Mouse (Mus musculus) kidney, embryonic 15.5 days (tissue): ENCODE results near the gene Cwf19l2. TPM values are rescaled to one million over a fixed set of nuclear protein-coding genes. Genes with fewer than 3 reads are reported as not detected.
A peak's percentile ranks its signal among the peaks of the same experiment; 100 is the strongest.
"Not testable (repeated sequence)": the region's sequence is repeated elsewhere in the genome, so short reads cannot be mapped to it uniquely, and the experiment has no call there.

Experiments used
- ATAC-seq: fragments of 200-750 bp; cut with Nextera tagmentation; replicated peaks from 2 replicates; pipeline ENCODE4 v1.8.0; 2017; ENCODE audit warnings: moderate TSS enrichment; ENCODE audit not compliant: low FRiP score
- H3K27ac ChIP-seq: fragments of 300-500 bp; sonication (generic); 2 replicates; pipeline ENCODE4 v1.5.1; 2015; ENCODE audit warnings: mild to moderate bottlenecking, inconsistent platforms
- H3K27me3 ChIP-seq: fragments of 300-500 bp; sonication (generic); 2 replicates; pipeline ENCODE4 v1.6.1; 2015; ENCODE audit warnings: inconsistent platforms
- H3K36me3 ChIP-seq: fragments of 300-500 bp; sonication (generic); 2 replicates; pipeline ENCODE4 v1.6.1; 2015; ENCODE audit warnings: inconsistent platforms
- H3K4me1 ChIP-seq: fragments of 300-500 bp; sonication (generic); 2 replicates; pipeline ENCODE4 v1.6.1; 2015; ENCODE audit warnings: inconsistent platforms
- H3K4me2 ChIP-seq: fragments of 300-500 bp; sonication (generic); 2 replicates; pipeline ENCODE4 v1.6.1; 2015; ENCODE audit warnings: moderate library complexity, mild to moderate bottlenecking, inconsistent platforms
- H3K4me3 ChIP-seq: fragments of 300-500 bp; sonication (generic); replicated peaks from 2 replicates; pipeline ENCODE4 v1.5.1; 2015; ENCODE audit warnings: mild to moderate bottlenecking, inconsistent platforms
- H3K9ac ChIP-seq: fragments of 300-500 bp; sonication (generic); 2 replicates; pipeline ENCODE4 v1.6.1; 2015; ENCODE audit warnings: mild to moderate bottlenecking, inconsistent platforms
- H3K9me3 ChIP-seq: fragments of 300-500 bp; sonication (generic); replicated peaks from 2 replicates; pipeline ENCODE4 v1.6.1; 2016; ENCODE audit warnings: inconsistent platforms
- WGBS: fragments of 180-500 bp; shearing (Covaris S2); methylation state at CpG from one replicate; pipeline ENCODE4 v1.1.7; 2015; ENCODE audit warnings: mixed read lengths; 5-methylcytosine and 5-hydroxymethylcytosine counted together
- polyA plus RNA-seq: library from polyadenylated mRNA; unstranded; fragments of >200 nt; fragmentation: Nextera tagmentation; extraction: Ambion mirVana; gene quantifications from 2 replicates; pipeline ENCODE4 v1.2.1, GENCODE M21; 2015

Gene Cwf19l2
- 15.7 and 17.2 TPM in 2 replicates for polyA plus RNA-seq

DNA sequence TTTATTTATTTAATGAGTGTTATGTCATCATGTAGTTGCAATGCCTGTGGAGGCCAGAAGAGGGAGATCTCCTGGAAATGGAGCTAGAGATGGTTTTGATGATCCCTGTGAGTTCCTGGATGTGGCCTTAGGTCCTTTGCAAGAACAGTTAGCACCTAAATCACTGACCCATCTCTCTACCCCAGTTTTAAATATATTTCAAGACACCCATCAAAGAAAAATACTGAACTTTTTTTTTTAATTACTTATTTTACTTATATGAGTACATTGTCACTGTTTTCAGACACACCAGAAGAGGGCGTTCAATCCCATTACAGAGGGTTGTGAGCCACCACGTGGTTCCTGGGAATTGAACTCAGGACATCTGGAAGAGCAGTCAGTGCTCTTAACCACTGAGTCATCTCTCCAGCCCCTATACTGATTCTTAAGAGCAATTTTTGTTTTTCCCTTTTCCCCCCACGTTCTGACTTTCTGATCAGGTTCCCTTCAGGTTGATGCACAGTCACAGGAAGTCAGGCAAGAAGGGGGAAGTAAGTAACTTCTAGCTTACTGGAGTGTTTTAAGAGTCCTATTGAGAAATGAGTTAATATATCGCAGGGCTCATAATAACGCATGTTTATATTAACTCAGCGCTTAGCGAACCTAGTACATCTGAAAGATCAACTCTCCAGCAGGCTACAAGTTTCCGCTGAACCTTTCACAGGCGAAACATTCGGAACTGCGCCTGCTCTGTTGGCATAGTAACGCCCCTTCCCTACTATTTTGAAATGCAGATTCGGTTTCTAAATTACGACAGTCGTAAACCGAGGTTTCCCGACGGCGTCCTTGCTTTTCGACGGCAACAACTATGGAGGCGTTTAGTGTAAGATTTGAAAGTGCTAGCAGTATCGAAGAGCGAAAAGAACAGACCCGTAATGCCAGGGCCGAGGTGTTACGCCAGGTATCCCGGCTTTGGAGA, at the start of gene Cwf19l2:
Gene Cwf19l2 (plus strand): TSS at position 342 of the 958 bp plus-strand sequence.
- Histone ChIP-seq H3K27ac (peak within 1 kb of the TSS; percentile 90), H3K9ac (peak within 1 kb of the TSS; percentile 65), H3K4me1 (peaks cover 4% of the 10 kb centered on the region; the same call in 1 of the 2 replicates), H3K4me3 (peak within 1 kb of the TSS; percentile 73), H3K4me2 (peak within 1 kb of the TSS; percentile 70), H3K9me3 (no peaks in the 10 kb centered on the region), H3K36me3 (no peaks in the 10 kb centered on the region), H3K27me3 (no peaks in the 10 kb centered on the region)
- peak; percentile 96 for ATAC-seq
- under 1% methylated on average over 28 of the region's 28 CpGs for WGBS

DNA sequence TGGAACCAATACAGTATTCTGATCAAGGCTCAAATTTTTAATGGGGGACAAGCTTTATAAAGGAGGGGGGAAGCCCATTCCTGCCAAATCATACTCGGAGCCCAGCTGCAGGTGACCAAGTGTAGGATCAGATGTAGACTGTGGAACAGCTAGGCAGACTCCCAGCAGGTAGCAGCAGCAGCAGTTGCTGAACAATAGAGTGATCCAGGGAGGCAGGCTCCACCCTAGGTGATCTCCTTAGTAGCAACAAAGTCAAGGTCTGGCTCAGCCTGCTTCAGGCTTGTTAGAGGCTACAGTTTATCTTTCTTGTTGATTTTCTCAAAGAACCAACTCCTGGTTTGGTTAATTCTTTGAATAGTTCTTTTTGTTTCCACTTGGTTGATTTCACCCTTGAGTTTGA, 27.1 kb upstream of the Cwf19l2 start:
- not testable (repeated sequence) for H3K9me3 ChIP-seq, H3K9ac ChIP-seq, H3K27ac ChIP-seq, ATAC-seq, H3K4me1 ChIP-seq, H3K4me3 ChIP-seq, H3K4me2 ChIP-seq, H3K27me3 ChIP-seq
- H3K36me3 ChIP-seq, result peaks cover 24% of the 10 kb centered on the region
- 40% methylated on average over 1 of the region's 1 CpGs for WGBS

DNA sequence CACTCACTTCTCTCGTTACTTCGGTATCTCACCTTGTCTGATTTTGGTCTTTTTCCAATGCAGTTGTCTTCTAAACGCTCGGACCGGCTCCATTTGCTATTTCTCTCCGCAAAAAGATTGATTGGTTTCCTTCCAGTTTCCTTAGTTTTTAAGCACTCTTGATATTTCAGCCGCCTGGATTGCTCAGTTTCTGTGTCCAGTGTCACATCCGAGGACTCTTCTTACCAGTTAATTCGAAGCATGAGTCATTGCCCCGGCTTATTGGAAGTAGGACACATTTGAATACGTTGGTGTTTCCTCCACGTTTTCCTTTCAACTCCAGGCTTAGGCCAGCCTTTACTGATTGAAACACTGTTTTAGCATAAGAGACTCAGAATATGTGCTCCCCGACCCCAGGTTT, 980 bp downstream of the Cwf19l2 start:
- Histone ChIP-seq H3K4me1 (peaks cover 4% of the 10 kb centered on the region; the same call in 1 of the 2 replicates), H3K4me3 (peak overlapping the region; percentile 73), H3K4me2 (peak overlapping the region; percentile 70), H3K9ac (peak overlapping the region; percentile 65), H3K9me3 (no peaks in the 10 kb centered on the region), H3K36me3 (no peaks in the 10 kb centered on the region), H3K27me3 (no peaks in the 10 kb centered on the region), H3K27ac (peak overlapping the region; percentile 90)
- peak; percentile 27; the same call in 1 of the 2 replicates for ATAC-seq
- 2% methylated on average over 13 of the region's 13 CpGs for WGBS

DNA sequence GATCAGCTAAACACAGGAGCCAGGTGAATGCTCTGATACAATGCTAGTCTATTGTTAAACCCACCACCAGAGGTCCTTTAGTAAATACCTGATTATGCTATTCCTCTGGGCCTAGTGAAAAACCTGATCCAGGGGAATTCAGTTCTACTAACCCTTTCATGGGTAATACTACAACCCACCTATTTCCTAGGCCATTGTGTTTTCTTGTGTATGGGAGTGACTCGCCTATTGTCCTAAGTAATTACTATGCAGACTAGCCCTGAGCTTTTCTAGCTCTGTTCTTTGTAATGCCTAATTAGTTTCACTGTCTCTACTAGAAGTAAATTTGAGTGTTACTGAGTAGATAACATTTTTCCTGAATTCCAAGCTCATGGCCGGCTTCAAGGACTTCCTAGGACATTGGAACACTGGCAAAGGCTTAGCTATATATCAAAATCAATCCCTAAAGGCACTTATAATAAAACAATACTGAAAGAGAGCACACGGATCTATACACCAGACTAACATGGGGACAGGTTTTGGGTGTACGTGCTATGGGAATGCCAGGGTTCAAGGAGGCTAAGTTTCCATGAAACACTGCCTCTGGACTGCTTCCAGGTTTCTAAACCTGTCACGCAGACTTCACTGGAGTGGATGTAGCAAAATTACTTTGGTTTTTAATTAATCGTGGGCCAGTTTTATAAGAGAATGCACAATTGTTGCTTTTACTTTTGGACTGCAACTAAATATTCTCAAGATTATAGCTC, 36.3 kb downstream of the Cwf19l2 start:
- not testable (repeated sequence) for ATAC-seq, H3K9me3 ChIP-seq, H3K27ac ChIP-seq, H3K4me3 ChIP-seq, H3K27me3 ChIP-seq, H3K36me3 ChIP-seq, H3K4me1 ChIP-seq, H3K4me2 ChIP-seq, H3K9ac ChIP-seq
- WGBS, result 90% methylated on average over 6 of the region's 6 CpGs

DNA sequence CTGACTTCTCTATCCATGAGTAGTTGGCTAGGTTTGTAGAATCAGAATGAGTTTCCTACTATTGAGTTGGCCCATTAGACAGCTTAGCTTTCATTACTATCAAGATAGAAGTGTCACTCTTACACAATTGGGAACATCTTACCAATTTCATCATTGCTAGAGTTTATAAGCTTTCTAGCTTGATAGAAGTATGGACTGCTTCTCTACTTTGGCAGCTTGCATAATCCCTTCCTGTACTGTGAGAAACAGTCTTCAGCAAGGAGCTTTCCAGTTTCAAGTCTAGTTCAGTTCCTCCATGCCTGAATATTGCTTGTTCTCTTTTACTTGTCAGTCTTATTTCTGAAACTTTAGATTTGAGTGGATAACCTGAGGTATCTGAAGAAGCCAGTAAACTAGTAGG, 68.5 kb downstream of the Cwf19l2 start:
- H3K27me3 ChIP-seq, result no peaks in the 10 kb centered on the region
- no peak overlapping the region for H3K4me2 ChIP-seq
- no peak overlapping the region for H3K4me3 ChIP-seq
- H3K36me3 ChIP-seq, result peaks cover 14% of the 10 kb centered on the region
- no peak for ATAC-seq
- no peaks in the 10 kb centered on the region for H3K9me3 ChIP-seq
- H3K4me1 ChIP-seq, result no peaks in the 10 kb centered on the region
- no peak overlapping the region for H3K27ac ChIP-seq
- H3K9ac ChIP-seq, result no peak overlapping the region

DNA sequence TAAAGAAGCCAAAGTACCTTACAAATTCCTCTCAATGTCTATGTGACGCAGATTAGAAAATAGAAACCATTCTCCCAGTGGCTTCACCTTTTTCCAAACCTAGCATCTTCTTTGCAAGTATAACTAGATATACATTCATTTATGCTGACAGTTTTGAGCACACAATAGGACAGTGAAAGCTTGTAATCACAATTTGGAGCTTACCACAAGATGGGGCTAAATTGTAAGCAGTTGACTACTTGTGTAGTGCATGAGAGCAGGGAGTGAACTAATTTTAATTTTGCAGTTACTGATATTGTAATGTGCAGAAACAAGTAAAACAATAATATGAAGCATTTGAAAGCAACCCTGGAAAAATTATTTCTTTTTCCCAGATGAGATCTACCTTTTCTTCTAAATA, 115.3 kb downstream of the Cwf19l2 start:
- no peaks in the 10 kb centered on the region for H3K9me3 ChIP-seq
- 92% methylated on average over 1 of the region's 1 CpGs for WGBS
- no peaks in the 10 kb centered on the region for H3K36me3 ChIP-seq
- H3K4me3 ChIP-seq, result no peak overlapping the region
- ATAC-seq, result no peak
- no peaks in the 10 kb centered on the region for H3K27me3 ChIP-seq
- H3K9ac ChIP-seq, result no peak overlapping the region
- H3K4me2 ChIP-seq, result no peak overlapping the region
- no peaks in the 10 kb centered on the region for H3K4me1 ChIP-seq
- H3K27ac ChIP-seq, result no peak overlapping the region

DNA sequence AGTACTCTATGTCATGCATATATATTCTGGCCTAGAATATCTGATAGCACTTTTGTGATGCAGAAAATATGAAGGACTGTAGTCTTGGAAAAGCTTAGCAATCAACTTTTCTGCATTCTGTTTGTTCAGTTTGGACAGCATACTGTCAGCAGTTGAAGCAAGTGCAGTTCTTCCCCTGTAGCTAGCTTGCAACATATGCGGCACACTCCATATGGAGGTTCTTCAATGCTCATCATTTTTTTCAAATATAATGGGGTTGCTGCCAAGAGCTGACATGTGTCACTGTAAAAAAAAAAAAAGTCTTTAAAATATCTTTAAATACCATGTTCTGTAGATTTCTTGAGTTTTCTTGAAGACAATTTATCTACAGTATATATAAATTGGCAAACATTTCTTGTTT, 115.8 kb downstream of the Cwf19l2 start:
- H3K27ac ChIP-seq, result no peak overlapping the region
- no peak for ATAC-seq
- no peak overlapping the region for H3K9ac ChIP-seq
- H3K36me3 ChIP-seq, result no peaks in the 10 kb centered on the region
- H3K4me2 ChIP-seq, result no peak overlapping the region
- H3K27me3 ChIP-seq, result no peaks in the 10 kb centered on the region
- H3K4me3 ChIP-seq, result no peak overlapping the region
- H3K9me3 ChIP-seq, result no peaks in the 10 kb centered on the region
- 90% methylated on average over 1 of the region's 1 CpGs for WGBS
- H3K4me1 ChIP-seq, result no peaks in the 10 kb centered on the region

DNA sequence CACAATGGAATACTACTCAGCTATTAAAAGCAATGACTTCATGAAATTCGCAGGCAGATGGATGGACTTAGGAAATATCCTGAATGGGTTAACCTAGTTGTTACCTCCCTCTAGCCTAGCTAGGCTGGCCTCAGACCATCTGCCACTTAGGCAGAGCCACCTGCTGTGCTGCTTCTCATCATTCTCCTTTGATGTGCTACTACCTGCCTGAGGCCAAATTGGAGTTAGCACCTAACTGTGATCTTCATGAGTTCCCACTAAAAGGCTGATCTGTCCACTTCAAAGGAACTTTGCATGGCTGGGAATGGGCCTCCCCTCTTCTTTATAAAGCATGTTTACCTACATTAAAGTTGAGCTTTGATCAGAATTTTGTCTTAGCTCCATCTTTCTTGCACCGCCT, 117.6 kb downstream of the Cwf19l2 start:
- no peaks in the 10 kb centered on the region for H3K36me3 ChIP-seq
- WGBS, result 75% methylated on average over 2 of the region's 2 CpGs
- H3K27ac ChIP-seq, result no peak overlapping the region
- no peaks in the 10 kb centered on the region for H3K4me1 ChIP-seq
- no peaks in the 10 kb centered on the region for H3K9me3 ChIP-seq
- ATAC-seq, result no peak
- H3K9ac ChIP-seq, result no peak overlapping the region
- no peak overlapping the region for H3K4me3 ChIP-seq
- no peaks in the 10 kb centered on the region for H3K27me3 ChIP-seq
- no peak overlapping the region for H3K4me2 ChIP-seq

Other genes with a start within 250 kb of the Cwf19l2 start
- gene Alkbh8, start 68.5 kb upstream of the Cwf19l2 start, polyA plus RNA-seq, result 29.5 and 31.1 TPM in 2 replicates
- gene Gucy1a2, start 129.2 kb downstream of the Cwf19l2 start, polyA plus RNA-seq, result 2.2 and 2.5 TPM in 2 replicates